Mouse (Mus musculus) spleen, postnatal 4 days (tissue): ENCODE results near the gene Cbx2.

Experiments
- DNase-seq, 2 experiments: peaks; one replicate each; pipeline ENCODE4 v3.0.0; 2022; ENCODE audit warnings: low spot score in 2 of 2

Gene Cbx2

DNA sequence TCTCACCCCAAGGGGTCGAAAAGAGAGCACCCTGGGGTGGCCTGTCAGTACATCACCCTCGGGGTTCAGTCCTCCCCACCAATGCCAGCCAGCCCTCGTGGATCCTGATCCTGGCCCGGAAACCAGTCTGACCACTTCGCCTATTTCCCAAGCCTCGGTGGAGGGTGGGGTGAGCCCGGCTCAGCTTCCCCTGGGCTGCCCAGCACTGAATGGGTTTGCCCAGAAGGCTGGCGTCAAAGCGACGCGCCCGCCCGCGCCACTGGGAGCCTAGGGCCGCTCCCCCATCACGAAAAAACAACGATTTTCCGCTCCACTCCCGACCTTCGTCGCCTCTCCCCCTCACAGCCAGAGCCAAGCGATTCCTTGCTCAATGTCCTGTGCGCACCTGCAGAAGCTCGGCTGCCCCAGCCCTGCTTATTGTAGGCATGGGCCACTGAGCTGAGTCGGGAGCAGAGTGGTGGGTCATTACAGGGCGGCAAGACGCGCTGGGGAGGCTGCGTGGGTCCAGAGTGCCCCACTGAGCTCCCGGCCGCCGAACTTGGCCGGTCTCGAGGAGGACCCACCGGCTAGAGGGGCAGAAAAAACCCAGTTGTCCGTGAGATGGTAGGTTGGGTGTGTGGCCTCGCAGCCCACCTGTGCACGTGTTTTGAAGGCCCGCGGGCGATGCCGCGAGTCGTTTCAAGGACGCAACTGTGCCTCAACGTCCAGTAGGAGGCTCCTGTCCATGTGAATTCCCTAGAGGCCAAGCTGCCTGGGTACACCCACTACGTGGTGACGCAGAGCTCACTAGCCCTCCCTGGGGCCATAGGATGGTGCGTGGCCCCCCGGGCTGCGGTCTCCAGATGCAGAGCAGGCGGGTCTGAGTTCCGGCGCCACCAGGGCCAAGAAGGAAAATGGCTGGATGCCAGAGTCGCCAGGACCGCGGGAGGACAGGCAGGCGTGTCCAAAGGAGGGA is 35.6 kb downstream of the Cbx2 start:
- no peak for DNase-seq

GRCm38 (mm10) chr11:119059256-119059655 is 36.5 kb downstream of the Cbx2 start:
- DNase-seq = no peak

DNA sequence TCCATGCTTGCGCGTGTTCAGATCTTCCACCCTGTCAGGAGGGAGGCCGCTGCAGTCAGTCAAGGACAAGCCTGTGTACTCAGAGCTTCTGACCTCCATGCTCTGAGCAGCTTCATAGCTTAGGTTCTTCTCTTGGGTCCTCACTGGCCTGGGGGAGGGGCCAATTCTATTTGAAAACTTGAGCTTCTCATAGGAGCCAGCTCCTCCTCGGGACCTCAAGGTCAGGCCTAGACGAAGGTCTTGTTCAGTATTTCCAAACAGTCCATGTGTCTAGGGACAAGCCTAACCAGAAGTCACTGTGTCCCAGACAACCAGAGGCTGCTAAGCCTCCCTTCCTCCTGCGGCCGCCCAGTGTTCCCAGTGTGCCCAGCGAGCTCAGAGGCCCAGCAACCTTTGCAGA is 44.1 kb downstream of the Cbx2 start:
- no peak for DNase-seq

DNA sequence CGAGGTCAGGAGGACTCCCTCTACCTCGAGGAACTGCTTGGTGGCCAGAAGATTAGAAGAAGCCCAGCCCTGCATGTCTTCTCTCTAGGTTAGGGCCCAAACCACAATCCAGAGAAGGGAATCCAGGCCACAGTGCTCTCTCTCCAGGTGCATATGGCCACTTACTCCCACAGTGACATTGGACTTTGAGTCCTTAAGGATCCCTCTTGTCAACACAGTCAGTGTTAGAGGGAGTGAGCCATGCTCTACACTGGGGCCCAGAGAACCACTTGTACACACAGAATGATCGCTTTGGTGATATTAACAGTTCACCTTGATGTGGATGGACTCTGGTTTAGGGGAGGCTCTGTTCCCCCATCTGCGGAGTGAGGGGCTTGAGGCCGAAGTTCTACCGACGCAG is 49.5 kb downstream of the Cbx2 start:
- DNase-seq = no peak

DNA sequence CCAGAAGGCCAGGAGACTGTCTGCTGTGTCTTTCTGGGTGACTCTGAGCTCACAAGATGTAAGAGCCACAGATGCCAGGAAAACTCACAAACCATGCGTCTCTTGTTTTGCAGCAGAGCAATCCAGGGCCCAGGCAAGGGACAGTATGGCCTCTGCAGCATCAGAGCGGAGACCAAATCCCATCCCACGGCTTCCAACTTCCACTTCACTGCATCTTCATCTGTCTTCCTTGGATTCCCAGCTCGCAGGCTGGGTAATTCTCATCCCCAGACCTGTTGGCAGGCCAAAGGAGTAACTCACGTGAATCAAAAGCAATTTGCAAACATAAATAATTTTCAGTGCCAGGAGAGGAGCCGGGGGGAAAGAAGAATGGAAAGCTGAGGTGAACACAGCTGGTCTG is 50.2 kb downstream of the Cbx2 start:
- DNase-seq = no peak

GRCm38 (mm10) chr11:119073876-119074433 is 51.2 kb downstream of the Cbx2 start:
- DNase-seq = no peak

GRCm38 (mm10) chr11:119075805-119076204 is 53.0 kb downstream of the Cbx2 start:
- no peak for DNase-seq

DNA sequence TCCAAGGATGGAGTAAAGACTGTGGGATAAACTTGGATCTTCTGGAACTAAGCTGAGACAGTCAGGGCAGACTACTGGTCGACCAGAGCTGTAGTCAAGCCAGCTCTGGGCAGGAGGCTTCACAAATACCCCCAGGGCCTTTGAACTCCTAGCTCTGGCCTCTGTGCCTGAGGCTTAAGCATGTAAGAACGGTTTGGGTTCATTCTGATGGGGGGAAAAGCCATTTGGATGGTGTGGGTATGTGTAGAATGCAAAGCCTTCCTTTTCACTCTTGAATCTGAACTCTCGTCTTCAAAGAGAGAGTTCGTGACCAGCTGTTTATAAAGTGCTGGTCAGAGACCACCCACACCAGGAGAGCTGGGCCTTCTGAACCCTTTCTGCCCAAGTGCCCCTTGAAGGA is 55.0 kb downstream of the Cbx2 start:
- no peak for DNase-seq

- DNase-seq = no peak
These were observed 56.1 kb downstream of the Cbx2 start for GRCm38 (mm10) chr11:119078691-119079444.

DNA sequence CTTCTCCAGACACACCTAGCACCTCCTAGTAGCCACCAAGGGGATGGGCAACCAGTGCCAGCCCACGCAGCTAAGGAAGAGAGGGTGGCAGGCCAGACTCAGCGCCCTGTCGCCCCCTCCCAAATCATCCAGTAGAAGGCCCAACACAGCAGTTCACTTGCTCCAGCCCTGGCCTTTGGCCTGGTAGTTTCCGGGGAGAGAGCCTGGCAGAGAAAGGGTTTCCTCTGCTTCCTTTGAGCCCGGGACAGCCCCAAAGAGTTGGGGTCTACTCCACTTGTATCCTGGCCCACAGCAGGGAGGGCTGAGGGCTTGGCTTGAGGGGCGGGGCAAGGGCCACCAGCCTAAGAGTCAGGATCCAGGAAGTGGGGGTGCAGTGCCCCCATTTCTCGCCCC is 56.7 kb downstream of the Cbx2 start:
- DNase-seq = no peak

DNA sequence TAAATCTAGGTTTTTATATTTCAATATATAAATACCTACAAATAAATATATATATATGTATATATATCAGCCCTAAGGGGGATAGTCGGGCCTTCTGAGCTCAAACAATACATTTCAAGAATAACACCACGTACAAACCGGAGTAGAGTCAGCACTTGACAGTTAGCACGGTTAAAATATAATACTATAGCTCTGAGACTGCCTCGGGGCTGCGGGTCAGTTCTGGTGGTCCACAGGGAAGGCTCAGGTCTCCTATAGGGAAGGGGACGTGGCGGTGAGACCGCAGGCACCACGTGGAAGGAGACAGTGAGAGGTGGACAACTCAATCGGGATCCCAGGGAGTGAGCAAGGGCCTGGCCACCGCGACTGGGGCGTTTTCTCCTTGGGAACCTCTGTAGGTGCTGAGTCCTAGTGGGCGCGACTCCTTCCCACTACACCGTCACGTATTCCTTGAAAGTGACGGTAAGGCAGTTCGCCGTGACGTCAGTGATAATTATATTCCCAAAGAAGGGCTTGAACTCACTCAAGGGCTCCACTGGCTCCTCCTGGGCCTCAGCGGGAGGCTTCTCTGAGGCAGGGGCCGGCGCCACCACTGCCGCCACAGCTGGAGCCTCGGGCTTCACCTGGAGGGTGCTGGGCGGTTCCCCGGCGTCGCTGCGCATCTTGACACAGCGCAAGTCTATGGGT is 57.8 kb downstream of the Cbx2 start:
- no peak for DNase-seq
